Mouse (Mus musculus) heart, embryonic 11.5 days (tissue): ENCODE results near the gene Cope. TPM values are rescaled to one million over a fixed set of nuclear protein-coding genes. Genes with fewer than 3 reads are reported as not detected.

Experiments used
- ATAC-seq: fragments of 200-750 bp; cut with Nextera tagmentation; replicated peaks from 2 replicates; pipeline ENCODE4 v1.8.0; 2017; ENCODE audit warnings: moderate library complexity; ENCODE audit not compliant: insufficient number of reproducible peaks, low FRiP score, low TSS enrichment
- H3K27ac ChIP-seq: fragments of 300-500 bp; sonication (generic); 2 replicates; pipeline ENCODE4 v1.5.1; 2014; ENCODE audit warnings: mild to moderate bottlenecking, low read depth, low read length
- H3K27me3 ChIP-seq: fragments of 300-500 bp; sonication (generic); 2 replicates; pipeline ENCODE4 v1.6.1; 2014; ENCODE audit warnings: mild to moderate bottlenecking, low read length, mixed read lengths; ENCODE audit not compliant: control insufficient read depth, insufficient read depth
- H3K36me3 ChIP-seq: fragments of 300-500 bp; sonication (generic); 2 replicates; pipeline ENCODE4 v1.6.1; 2014; ENCODE audit warnings: mild to moderate bottlenecking, low read length, moderate library complexity, mixed read lengths; ENCODE audit not compliant: control insufficient read depth, insufficient read depth
- H3K4me1 ChIP-seq: fragments of 300-500 bp; sonication (generic); 2 replicates; pipeline ENCODE4 v1.6.1; 2014; ENCODE audit warnings: low read length; ENCODE audit not compliant: control insufficient read depth, insufficient read depth
- H3K4me2 ChIP-seq: fragments of 300-500 bp; sonication (generic); 2 replicates; pipeline ENCODE4 v1.6.1; 2014; ENCODE audit warnings: mild to moderate bottlenecking, moderate library complexity
- H3K4me3 ChIP-seq: fragments of 300-500 bp; sonication (generic); 2 replicates; pipeline ENCODE4 v1.5.1; 2014; ENCODE audit warnings: low read depth, low read length
- H3K9ac ChIP-seq: fragments of 300-500 bp; sonication (generic); 2 replicates; pipeline ENCODE4 v1.6.1; 2014; ENCODE audit warnings: mild to moderate bottlenecking, low read depth, low read length, moderate library complexity
- H3K9me3 ChIP-seq: fragments of 300-500 bp; sonication (generic); replicated peaks from 2 replicates; pipeline ENCODE4 v1.6.1; 2016; ENCODE audit warnings: low read length; ENCODE audit not compliant: control insufficient read depth
- WGBS: fragments of 180-500 bp; shearing (Covaris S2); extraction: QIAGEN DNeasy Blood & Tissue Kit; methylation state at CpG from one replicate; pipeline ENCODE4 v1.1.7; 2014; ENCODE audit not compliant: insufficient replicate concordance; 5-methylcytosine and 5-hydroxymethylcytosine counted together
- polyA plus RNA-seq: library from polyadenylated mRNA; unstranded; fragments of >200 nt; fragmentation: Nextera tagmentation; extraction: Ambion mirVana; gene quantifications from 2 replicates; pipeline ENCODE4 v1.2.1, GENCODE M21; 2014

The Cope gene
- polyA plus RNA-seq, 1 experiment from 2014 or later = 329 TPM

DNA sequence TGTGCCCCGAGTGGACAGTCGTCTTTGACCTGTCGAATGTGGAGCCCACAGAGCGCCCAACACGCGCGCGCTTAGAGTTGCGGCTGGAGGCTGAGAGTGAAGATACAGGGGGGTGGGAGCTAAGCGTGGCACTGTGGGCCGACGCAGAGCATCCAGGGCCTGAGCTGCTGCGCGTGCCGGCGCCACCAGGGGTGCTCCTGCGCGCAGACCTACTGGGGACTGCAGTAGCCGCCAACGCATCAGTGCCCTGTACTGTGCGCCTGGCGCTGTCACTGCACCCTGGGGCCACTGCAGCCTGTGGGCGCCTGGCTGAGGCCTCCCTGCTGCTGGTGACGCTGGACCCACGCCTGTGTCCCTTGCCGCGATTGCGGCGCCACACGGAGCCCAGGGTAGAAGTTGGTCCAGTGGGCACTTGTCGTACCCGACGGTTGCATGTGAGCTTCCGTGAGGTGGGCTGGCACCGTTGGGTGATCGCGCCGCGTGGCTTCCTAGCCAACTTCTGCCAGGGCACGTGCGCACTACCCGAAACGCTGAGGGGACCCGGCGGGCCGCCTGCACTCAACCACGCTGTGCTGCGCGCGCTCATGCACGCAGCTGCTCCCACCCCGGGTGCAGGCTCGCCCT is 28.5 kb downstream of the Cope start:
- H3K4me2 ChIP-seq = peak overlapping the region; percentile 65
- peaks cover 7% of the 10 kb centered on the region for H3K27me3 ChIP-seq
- peak overlapping the region; percentile 47; the same call in 1 of the 2 replicates for H3K9ac ChIP-seq
- peaks cover 22% of the 10 kb centered on the region for H3K4me1 ChIP-seq
- WGBS = 26% methylated on average over 53 of the region's 53 CpGs
- H3K27ac ChIP-seq = no peak overlapping the region
- peaks cover 34% of the 10 kb centered on the region for H3K36me3 ChIP-seq
- H3K9me3 ChIP-seq = 0 out of 2 replicates have a peak, but pooled peaks cover 2% of the 10 kb centered on the region
- H3K4me3 ChIP-seq = peak overlapping the region; percentile 31
- ATAC-seq = peak; percentile 67

DNA sequence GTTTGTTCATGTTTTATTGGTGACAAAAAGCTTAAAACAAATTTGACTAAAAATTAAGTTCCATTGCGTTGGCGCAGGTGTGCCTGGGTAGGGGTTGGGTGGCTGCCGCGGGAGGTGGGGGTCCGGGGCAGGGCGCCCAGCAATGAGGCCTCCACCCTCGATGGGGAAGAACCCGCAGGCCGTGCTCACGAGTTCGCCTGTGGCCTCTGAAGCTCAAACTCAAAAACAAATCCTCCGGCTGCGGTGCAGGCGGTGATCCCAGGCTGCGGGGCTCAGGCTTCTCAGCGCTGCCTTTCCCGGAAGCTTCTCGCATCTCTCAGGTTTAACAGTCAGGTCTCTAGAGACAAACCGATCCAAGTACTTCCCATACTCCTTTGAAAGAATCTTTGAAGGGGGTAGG is 29.2 kb downstream of the Cope start:
- Histone ChIP-seq H3K4me1 (peaks cover 22% of the 10 kb centered on the region), H3K9ac (no peak overlapping the region), H3K9me3 (0 out of 2 replicates have a peak, but pooled peaks cover 2% of the 10 kb centered on the region), H3K27me3 (peaks cover 7% of the 10 kb centered on the region), H3K4me2 (no peak overlapping the region), H3K4me3 (no peak overlapping the region), H3K36me3 (peaks cover 38% of the 10 kb centered on the region), H3K27ac (no peak overlapping the region)
- ATAC-seq = no peak
- WGBS = 77% methylated on average over 19 of the region's 19 CpGs

DNA sequence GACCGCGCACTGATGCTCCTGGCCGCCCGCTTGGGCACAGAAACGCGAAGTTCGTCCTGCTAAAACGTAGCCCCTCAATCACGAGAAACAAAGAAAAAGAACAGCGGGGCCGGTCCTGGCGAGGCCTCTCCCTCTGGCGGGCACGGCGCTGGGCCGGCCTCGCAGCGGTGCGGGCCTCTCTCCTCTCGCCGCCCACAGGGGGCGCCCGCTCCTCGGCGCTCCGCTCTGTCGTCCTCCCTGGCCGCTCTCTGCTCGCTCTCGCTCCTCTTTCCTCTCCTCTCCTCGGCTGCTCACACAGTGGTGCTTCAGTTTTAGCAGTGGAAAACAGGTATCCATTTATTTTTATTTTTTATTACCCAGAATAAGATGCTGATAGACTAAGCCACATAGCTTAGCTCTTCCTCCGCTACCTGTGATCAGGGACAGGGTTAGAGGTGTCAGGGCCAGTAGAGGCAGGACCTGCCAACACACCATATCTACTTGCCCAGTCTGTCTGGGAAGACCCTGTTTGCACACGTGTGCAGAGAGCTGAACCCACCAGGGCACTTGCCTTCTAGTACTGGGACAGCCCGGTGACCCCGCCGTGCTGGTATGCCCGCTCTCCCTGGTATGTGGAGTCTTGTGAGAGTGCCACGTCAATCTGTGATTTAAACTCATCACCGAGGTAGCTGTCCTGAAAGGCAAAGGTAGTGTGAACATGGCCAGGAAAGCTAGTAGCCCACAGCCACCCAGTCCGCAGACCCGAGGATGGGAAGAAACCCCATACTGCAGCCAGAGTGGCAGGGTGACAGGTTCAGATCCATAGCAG is 30.0 kb downstream of the Cope start:
- Histone ChIP-seq H3K36me3 (peaks cover 44% of the 10 kb centered on the region), H3K27ac (no peak overlapping the region), H3K4me2 (no peak overlapping the region), H3K4me3 (no peak overlapping the region), H3K9me3 (0 out of 2 replicates have a peak, but pooled peaks cover 2% of the 10 kb centered on the region), H3K4me1 (peaks cover 22% of the 10 kb centered on the region), H3K9ac (no peak overlapping the region), H3K27me3 (peaks cover 7% of the 10 kb centered on the region)
- peak; percentile 32; the same call in 1 of the 2 replicates for ATAC-seq
- WGBS = 31% methylated on average over 41 of the region's 41 CpGs

DNA sequence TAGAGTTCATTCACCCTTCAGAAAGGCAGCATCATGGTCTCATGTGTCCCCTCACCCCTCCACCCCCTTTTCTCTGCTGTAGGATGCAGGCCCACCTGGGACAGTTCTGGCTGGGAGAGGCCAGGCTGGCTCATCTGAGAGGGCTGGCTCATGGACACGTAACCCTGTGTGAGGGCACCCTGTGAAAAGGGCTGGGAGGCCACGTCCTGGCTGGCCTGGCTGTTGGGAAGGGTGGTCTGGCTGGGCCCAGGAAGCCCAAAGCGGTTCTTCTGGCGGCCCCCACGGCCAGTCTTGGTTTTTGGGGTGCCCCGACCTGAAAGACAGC is 30.5 kb downstream of the Cope start:
- peaks cover 46% of the 10 kb centered on the region for H3K36me3 ChIP-seq
- ATAC-seq = no peak
- H3K9ac ChIP-seq = no peak overlapping the region
- peaks cover 7% of the 10 kb centered on the region for H3K27me3 ChIP-seq
- 95% methylated on average over 6 of the region's 6 CpGs for WGBS
- H3K4me1 ChIP-seq = peaks cover 22% of the 10 kb centered on the region
- H3K4me3 ChIP-seq = no peak overlapping the region
- H3K4me2 ChIP-seq = no peak overlapping the region
- H3K27ac ChIP-seq = no peak overlapping the region
- H3K9me3 ChIP-seq = no peaks in the 10 kb centered on the region

DNA sequence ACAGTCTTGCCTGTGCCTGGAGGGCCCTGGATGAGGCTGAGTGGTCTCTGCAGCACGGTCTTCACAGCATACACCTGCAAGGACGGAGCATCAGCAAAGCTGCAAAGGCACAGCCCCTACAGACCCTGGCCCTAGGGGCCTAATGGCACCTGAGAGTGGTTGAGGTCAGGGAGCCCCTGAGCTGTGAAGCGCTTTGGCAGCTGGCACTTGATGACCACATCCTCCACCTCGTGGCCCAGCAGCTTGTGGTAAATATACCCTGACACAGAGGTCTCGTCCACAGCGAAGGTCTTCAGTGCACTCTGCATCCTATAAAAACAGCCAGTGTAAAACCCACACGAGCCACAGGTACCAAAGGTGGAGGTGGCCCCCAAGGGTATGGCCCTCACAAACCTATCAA is 36.6 kb downstream of the Cope start:
- Histone ChIP-seq H3K9me3 (no peaks in the 10 kb centered on the region), H3K36me3 (peaks cover 58% of the 10 kb centered on the region), H3K4me2 (no peak overlapping the region), H3K27ac (no peak overlapping the region), H3K4me1 (no peaks in the 10 kb centered on the region), H3K9ac (no peak overlapping the region), H3K27me3 (no peaks in the 10 kb centered on the region), H3K4me3 (no peak overlapping the region)
- WGBS = 91% methylated on average over 7 of the region's 7 CpGs
- ATAC-seq = no peak

DNA sequence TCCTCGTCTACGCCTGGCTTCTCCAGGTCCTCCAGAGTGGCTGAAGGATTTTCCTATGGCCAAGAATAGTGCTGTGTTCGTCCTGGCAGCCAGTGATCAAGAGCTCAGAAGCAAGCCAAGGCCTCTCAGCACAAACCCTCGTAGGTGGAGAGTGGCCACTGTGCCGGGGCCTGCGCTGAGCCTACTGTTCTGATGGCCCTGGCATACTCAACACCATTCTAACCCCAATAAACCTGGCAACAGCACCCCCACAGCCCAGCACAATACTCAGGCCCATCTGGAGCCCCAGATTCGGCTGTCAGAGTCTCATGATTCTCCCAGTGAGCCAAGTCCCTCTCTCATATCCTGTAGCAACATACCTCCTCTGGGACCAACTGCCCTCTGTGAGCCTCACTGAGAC is 38.3 kb downstream of the Cope start:
- H3K4me1 ChIP-seq = peaks cover 6% of the 10 kb centered on the region; the same call in 1 of the 2 replicates
- H3K9me3 ChIP-seq = no peaks in the 10 kb centered on the region
- ATAC-seq = no peak
- 84% methylated on average over 7 of the region's 7 CpGs for WGBS
- no peaks in the 10 kb centered on the region for H3K27me3 ChIP-seq
- no peak overlapping the region for H3K9ac ChIP-seq
- H3K4me3 ChIP-seq = no peak overlapping the region
- no peak overlapping the region for H3K4me2 ChIP-seq
- H3K36me3 ChIP-seq = peaks cover 43% of the 10 kb centered on the region
- no peak overlapping the region for H3K27ac ChIP-seq

DNA sequence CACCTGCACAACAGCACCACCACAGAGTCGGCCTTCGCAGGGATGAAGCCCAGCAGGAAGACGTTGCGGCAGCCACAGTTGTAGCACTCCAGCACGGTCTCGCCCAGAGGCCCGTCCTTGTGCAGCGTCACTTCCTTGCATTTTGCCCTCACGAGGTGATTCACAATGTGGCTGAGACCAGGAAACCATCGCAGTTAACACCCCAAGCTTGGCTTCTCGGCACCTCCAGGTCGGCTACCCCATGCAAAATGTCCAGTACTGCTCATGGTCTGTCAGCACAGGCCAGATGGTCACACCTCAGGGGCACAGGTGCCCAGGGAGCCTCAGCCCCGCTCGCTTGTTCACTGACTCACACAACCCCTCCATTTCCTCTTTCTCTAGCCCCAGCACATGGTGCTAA is 39.7 kb downstream of the Cope start:
- Histone ChIP-seq H3K9me3 (no peaks in the 10 kb centered on the region), H3K4me1 (peaks cover 6% of the 10 kb centered on the region; the same call in 1 of the 2 replicates), H3K4me3 (no peak overlapping the region), H3K27ac (no peak overlapping the region), H3K27me3 (no peaks in the 10 kb centered on the region), H3K36me3 (peaks cover 35% of the 10 kb centered on the region), H3K9ac (no peak overlapping the region), H3K4me2 (no peak overlapping the region)
- 90% methylated on average over 14 of the region's 14 CpGs for WGBS
- ATAC-seq = no peak

DNA sequence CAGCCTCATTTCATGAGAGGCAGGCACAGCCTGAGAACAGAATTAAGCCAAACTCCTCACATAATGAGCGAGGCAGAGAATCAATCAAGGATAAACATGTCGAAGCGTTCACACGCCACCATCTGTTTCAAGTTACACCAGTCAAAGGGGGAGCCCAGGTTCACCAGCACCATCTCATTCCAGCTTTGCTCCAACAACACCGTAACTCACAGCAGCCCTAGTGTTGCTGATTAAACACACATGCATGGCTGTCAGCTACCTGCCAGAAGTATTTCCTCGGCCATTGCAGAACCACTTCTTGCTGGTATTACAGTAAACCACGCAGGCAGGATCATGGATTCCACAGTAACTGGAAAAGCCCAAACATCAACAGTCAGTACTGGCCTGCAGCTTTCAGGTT is 40.8 kb downstream of the Cope start:
- Histone ChIP-seq H3K4me2 (no peak overlapping the region), H3K4me3 (no peak overlapping the region), H3K9ac (no peak overlapping the region), H3K27ac (no peak overlapping the region), H3K27me3 (no peaks in the 10 kb centered on the region), H3K4me1 (peaks cover 6% of the 10 kb centered on the region; the same call in 1 of the 2 replicates), H3K9me3 (no peaks in the 10 kb centered on the region), H3K36me3 (peaks cover 25% of the 10 kb centered on the region)
- WGBS = 84% methylated on average over 7 of the region's 7 CpGs
- no peak for ATAC-seq
